Mouse (Mus musculus) cerebellum, postnatal 14 days (tissue): ENCODE measurements around the gene Slc2a9.

Experiments used
- DNase-seq, 2 experiments: peaks; one replicate each; pipeline ENCODE4 v3.0.0; 2021; ENCODE audit warnings: mixed read lengths in 2 of 2

The Slc2a9 gene

DNA sequence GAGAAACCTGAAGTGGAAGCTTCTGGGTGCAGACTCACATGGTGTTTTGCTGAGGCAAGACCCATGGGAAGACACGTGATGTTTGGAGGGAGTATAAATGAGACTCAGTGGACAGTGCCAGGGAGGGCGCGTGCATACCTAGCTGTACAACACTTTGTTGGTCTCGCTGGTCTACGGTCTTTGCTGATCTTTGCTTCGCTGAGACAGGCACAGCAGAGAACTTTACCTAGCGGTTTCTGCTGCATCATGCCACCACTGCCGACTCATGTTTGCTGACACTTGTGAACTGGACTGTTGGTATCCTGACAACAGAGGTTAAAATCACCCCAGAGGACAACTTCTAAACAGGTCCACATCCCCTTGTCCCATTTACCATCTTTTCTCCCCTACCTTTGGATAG lies 2.9 kb downstream of the Slc2a9 start:
- no peak for DNase-seq

DNA sequence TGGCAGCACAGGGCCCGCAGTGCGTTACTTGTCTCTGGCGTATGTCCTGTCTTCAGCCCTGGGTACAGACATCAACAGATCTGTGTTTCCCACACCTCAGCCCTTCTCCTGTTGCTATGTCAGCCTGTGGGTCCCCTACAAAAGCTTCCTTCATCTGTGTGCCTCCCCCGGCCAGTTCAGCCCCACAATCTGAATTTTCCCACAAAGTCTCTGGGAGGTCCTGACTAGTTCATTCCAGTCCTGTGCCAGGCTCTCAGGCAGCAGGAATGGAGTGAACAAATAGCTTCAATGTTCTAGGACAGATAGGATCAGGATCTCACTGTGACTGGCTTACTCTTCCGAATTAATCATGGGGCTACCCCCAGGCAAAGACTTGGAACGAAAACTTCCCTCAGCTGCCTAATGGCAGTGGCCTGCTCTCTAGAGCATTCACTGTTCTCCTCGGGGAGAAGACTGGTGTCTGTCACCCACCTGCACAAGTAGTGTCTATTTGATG lies 3.6 kb downstream of the Slc2a9 start:
- DNase-seq = no peak

DNA sequence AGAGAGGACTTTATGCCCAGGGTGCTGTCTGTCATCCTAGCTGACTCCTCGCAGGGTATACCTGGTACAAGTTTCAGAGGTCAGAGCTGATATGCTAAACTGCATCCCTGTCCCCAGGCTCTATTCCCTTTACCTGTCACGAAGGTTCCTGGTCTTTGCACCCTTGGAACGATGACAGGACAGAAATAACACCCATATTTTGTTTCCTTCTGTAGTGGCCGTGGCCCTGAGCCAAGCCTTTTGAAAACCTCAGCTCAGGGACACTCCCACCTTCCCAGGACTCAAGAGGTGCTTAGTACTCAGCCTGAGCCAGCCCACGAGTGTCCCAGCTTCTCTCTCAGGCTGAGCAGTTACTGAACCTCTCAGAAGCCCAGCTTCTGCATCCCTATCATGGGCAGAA lies 4.5 kb downstream of the Slc2a9 start:
- DNase-seq = no peak

DNA sequence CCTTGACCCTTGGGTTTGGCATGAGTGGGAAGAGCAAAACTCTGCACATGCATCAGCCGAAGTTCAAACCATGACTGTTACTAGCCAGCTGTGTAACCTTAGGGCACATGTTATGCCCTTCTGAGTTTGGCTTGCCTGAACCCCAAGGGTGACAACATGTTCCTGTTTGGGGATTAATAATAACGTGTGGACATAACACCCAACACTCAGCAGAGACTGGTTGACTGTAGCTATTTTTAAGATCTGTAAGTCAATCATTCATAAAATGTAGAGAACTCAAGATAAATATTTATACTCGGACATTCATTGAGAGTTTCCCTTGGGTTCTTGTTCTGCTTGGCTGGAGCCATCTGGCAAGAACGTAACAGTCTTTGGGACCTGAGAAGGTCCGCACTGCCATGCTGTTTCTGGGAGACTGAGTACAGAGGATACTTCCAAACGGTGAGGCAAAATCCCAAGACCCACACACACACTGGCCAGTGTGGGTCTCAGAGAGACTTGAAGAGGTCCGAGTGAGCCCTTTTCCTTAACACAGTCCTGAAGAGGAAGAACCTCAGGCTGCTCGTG lies 6.4 kb downstream of the Slc2a9 start:
- no peak for DNase-seq

DNA sequence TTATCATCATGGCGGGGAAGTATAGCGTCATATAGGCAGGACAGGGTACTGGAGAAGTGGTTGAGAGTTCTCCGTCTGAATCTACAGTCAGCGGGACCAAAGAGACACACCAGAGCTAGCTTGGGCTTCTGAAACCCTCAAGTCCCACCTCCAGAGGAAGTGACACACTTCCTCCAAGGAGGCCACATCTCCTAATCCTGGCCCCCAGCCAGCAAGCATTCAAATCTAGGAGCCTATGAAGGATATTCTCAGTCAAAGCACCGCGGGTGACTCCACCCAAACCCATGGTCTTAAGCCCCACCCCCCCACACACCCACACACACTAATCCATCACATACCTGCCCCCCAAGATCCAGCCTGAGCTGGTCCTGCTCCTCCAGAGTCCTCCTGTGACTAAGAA lies 9.1 kb downstream of the Slc2a9 start:
- DNase-seq = no peak

DNA sequence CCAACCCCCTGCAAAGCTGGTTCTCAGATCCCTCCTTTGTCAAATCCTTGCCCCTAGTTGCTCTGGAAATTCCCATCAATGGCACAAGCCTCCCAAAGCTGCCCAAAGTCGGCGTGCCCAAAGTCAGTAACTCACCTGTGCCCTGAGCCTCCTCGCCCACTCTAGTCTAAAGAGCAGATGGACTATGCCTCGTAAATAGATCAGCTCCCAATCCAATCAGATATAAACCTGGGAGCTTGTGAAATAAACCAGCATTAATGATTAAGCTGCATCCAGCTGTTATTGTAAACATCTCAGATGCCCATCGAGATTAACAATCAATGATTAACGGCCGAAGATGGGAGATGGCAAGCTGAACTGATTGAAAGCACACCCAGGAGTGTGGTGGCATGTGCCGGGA lies 11.2 kb downstream of the Slc2a9 start:
- no peak for DNase-seq

DNA sequence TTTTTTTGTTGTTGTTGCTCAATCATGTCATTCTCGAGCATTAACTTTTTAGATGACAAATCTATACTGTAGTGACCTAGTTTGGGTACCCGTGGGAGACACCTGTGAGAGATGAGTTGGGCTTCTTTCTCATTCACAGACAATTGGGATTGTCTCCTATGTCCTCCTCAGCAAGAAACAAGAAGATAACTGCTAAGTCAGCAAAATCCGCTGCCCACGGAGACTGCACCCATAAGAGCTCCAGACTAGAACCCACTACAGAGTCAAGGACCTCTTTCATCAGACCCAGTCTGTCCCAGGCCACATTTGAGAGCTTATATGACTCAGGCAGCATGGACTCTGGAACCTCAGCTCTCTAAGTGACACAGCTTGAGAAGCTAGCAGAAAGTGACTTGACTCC lies 13.2 kb downstream of the Slc2a9 start:
- no peak for DNase-seq

DNA sequence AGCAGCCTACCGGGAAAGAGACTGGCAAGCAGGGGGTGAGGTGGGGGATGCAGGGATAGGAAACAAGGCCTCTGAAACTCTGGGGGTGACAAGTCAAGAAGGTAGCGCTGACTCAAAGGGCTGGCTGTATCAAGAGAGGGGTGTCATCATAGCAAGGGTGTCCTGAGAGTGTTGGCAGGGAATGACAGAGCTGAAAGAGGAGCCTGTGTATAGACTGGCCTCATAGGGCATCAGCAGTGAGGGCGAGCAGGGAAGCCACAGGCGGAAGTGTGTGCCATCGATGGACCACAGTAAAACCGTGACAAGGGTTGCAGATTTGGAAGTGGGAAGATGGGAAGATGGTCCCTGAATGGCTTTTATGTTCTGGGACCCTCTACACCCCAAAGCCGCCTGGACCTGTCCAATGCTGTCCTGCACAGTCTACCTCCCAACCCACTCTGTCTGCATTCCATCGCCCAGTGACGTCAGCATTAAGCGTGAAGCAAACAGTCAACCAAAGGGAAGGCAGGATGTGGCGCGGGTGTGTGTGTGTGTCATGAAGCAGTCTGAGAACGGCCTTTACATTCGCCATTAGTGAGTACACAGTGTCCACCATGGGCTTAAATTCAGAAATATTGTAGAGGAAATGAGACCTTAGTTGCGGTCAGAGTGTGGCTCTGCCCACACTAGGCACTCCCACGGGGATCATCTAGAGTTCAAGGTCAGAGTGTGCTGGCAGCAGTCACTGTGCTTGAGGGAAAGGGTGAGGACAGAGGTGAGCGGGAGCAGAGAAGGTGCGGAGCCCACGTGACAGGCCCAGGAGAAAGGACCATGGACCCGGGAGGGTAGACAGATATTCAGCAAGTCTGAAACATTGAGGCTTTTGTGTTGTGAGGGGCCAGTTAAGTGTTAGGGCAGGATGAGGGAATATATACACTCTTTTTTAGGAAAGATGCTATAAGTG lies 14.0 kb downstream of the Slc2a9 start:
- no peak for DNase-seq

DNA sequence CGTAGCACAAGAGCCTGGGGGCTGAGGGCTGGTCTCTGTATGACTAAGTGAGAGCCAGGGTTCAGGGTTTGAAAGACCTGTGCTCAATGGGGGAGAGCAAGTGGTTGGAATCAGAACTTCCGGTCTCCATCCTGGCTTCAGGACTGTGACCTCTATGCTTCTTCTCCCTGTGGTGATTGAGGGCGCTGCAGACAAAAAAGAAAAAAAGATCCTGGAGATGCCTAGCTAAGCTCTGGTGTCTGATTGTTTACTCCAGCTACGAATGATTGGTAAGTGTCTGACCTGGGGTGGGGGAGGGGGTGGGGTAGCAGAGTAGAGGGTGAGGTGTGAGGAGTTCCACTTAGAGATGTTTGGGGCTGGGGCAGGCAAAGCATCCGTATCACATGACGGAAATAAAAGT lies 14.9 kb downstream of the Slc2a9 start:
- DNase-seq = no peak

DNA sequence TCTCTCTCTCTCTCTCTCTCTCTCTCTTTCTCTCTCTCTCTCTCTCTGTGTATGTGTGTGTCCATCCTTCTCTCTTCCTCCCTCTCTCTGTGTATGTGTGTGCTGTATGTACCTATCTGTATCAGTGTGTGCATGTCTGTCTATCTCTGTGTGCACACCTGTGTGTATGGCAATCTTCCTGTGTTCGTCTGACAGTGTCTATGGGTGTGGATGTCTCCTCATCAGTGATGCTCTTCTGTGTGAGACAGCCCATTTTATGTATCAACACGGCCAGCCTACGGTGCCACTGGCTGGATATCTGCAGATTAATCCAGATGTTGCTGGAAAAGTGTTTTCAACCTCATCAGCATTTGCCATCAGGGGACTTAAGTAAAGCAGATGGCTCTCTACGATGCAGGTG lies 15.7 kb downstream of the Slc2a9 start:
- DNase-seq = no peak

DNA sequence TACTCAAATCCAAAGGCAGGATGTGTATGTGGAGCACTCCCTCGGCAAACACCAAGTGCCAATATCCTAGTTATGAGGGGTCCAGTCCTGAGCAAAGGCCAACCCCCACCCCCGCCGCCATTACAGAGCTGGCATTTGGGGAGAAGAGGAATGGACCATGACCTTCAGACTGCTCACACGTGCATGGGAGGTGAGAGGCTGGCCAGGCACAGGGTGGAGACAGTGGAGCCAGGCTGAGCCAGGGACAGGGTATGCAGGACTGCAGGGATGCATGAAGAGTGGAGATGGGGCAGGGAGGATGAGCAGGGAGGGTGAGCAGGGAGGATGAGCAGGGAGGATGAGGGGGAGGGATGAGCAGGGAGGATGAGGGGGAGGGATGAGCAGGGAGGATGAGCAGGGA lies 17.0 kb downstream of the Slc2a9 start:
- no peak for DNase-seq

DNA sequence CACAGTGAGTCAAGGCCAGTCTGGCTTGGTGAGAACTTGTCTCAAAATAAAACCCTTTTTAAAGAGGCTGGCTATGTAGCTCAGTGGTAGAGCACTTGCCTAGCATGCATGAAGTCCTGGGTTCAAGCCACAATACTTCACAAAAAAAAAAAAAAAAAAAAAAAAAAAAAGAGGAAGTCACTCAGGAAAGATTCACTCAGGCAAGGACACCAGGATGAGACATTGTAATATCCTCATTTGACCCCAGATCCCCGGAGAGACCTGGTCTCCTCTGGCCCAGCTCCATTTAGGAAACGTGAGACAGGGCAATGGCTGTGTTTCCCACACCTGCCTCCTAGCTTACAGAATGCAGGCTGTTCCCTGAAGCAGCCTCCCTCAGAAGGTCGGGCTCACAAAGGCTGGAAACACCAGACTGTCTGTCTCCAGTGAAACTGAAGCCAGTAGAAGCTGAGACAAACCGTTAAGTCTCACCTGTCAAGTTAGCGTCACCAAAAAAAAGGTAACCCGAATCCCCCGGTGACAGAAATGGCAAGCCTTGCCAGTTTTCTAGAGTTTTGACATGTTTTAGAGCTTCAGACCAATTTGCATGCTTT lies 19.3 kb downstream of the Slc2a9 start:
- DNase-seq = no peak

DNA sequence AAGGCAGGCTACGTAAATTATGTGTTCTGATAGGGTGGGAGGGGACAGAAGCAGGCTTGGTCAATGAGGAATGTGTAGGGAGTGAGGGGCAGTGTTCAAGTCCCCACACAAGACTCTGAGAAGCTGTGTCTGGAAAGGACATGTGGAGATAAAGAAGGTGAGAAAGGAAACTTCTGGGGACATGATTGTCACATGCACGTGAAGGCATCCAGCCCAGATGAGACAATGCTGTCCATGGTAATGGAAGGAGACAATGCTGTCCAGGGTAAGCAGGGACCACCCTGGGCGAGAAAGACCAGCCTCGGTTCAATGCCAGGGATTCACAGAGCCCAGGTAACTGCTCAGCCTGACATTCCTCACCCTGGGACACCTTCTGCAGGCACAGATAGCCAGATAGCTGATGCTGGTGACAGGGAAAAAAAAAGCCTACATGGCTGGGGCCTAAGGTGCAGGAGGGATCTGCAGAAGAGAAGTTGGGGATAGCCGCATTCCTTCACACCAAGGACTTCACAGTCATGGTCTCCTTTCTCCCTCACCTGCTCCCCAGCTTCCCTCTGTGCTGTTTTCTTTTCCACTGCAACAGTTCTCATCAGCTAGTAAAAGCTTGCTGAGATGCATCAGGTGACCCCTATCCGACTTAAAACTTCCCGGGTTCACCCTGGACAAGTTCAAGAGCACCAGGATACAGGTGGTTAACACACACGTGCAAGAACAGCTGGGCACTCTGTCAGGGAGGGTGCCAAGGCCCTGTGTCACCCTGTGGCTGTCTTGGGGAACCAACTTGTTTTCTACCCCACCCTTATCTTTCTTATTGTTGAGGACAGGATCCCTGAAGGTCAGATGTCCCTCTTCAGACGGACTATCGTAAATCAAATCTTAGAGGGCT lies 21.9 kb downstream of the Slc2a9 start:
- DNase-seq = no peak

DNA sequence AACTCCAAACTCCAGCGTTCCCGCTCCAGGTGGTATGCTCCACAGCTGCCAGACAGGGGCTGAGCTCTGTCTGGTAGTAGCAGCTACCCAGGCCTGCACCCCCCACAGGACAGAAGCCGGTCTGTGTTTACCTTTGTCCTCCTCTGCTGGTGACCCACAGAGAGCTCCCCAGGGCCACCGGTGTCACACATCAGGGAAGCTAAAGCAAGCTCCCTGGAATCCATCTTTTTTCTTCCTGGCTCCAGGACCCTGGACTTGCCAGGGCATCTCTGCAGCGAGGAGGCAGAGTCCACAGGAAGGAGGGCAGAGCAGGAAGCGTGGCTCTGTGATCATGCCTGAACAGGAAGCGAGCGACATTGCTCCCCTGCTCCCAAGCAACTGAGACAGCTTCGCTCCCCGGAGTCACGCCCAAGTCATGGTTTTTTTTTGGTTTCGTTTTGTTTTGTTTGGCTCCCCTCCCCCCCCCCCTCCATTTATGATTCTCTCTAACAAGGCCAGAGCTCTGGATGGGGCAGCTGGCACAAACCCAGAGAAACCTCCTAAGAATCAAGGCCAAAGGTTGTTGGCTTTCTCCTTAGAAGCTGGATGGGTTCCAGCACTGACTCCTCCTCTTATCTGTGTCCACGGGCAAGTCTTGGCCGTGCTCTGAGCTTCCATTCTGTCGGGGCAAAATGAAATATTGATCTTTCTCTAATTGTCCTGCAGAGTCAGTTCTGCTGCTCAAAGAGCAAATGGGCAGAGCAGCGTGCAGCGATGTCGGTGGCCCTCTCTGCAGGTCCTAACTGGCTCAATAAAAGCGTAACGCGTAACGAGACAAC lies 22.8 kb downstream of the Slc2a9 start:
- peak; percentile 64 to 68 for DNase-seq

DNA sequence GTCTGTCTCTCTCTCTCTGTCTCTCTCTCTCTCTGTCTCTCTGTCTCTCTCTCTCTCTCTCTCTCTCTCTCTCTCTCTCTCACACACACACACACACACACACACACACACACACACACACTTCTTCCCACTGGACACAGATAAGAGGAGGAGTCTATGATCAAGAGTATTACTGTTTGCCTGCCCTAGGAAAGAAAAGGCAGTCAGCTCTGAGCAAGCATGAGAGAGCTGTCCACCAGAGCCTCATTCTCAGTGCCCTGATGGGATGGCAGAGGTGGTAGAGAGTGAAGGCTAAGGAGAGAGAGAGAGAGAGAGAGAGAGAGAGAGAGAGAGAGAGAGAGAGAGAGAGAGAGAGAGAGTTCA lies 23.4 kb downstream of the Slc2a9 start:
- DNase-seq = peak; percentile 17 to 33

DNA sequence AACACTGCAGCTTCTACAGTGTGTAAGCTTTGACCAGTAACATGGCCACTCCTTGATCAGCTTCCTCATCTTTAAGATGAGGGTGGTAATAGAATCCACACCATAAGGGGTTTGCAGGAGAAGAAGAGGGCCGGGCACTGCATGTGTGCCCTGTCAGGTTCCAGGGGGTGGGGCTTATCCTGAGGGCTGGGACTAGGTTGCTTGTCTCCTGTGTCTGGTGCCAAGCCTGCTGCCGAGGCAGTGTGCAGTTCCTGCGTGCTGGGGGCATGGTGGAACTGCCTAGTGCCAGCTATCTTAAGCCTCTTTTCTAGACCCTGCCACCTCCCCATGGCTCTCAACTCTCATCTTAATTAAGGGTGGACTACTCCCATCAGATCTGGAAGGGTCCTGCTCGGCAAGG lies 23.9 kb downstream of the Slc2a9 start:
- DNase-seq = peak; percentile 74

DNA sequence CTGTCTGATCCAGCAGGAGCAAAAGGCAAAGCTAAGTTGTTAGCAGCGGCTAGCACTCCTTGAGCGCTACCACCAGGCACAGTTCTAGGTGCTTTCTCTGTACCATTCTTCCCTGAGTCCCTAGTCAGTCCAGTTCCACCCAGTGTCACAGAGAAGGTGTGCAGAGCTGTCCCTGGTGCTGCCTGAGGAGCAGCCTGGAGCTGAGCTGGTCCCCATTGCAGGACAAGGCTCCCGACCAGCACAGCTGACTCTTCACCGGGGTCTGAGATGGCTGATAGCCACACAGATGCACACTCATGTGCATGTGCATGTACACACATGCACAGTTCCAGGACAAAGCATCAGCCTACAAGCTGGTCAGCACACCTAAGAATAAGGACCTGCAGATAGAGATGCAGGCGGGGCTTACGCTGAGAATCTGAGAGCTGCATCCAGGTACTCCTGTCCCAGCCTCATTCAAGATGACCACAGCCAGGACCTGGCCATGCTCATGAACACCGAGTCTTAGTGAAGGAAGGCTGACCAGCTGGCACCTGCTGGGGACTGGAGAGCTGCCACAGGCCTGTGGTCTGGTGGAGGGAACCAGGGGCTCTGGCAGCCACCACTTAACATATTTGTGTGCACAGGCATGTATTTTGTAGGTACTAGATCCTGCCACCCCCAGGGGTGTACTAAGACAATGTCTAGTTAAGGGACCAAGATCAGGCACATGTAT lies 25.1 kb downstream of the Slc2a9 start:
- peak; percentile 89 to 90 for DNase-seq

DNA sequence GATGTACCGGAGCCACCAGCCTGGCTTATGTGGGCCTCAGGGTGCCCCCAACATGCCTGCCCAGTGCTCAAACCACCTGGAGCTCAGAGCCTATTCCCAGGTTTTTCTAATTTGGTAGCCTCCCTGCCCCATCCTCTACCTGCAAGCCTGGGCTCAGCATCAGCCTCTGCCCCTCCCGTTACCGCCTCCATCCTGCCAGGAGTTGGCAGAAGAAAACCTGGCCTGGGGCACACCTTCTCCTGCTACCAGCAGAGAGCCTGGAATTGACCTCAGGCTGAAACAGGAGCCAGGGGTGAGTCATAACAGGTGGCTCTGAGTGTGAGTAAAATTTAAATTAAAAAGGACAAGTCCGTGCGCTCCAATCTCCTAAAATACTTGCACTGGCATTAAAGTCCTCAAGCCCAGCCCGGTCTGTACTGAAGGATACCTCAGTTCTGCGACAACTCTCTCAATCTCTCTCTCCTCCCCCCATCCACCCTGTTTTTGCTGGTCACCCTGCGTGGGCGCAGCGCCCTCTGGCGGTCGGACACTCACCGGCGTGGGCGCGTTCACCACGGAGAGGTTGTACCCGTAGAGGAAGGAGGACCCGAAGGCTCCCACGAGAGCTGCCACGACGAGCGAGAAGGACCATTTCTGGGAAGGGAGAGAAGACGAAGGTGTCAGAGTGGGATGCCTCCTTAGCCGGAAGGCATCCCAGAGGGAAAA lies 25.9 kb downstream of the Slc2a9 start:
- DNase-seq = peak; percentile 88 to 95

DNA sequence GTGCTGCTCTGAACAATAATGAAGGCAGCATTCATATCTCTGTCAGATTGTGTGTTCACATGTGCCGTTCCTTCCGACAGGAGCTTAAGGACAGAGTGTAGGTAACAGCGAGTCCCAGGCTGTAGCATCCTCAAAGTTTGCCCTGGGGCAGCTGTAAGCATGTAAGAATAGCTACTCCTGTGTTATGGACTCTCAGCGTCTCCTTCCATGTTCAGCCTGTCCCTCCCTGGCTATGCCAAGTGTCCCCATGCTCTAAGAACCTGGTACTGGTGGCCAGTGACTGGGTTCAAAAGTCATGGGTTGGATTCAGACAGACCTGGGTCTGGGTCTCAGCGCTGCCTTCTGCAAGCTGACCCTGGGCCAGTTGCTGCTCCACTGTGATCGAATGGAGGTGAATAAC lies 32.1 kb downstream of the Slc2a9 start:
- DNase-seq = peak in 1 of 2 experiments; percentile 3

DNA sequence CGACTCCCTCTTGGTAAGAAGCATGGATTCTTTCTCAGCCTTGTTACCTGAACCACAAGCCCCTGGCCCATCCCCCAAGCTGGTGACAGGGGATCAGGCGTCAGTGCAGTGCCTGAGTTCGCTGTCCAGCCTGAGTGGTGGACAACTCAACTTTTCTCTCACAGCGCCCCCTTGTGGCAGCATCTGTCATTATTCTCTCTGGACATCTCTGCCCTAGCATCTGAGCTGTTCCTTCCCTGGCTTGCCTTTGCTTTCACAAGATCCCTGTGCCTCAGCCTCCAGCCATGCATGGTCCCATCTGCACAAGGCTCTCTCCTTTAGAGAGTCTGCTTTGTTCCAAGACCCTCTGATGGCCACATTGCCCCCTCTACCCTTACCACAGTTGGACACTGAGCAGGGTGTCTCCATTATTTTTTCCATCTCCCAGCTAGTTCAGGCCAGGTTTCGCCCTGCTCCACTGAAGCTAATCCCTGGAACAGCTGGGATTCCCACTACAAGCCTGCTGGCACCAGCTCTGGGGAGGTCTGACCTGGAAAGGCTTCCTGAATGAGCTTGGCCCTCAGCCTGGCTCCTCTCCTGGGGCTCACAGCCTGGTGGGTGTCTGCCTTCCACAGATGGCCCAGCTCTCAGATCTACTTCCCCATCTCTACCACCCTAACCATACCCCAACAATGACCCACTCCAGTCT lies 32.9 kb downstream of the Slc2a9 start:
- DNase-seq = peak; percentile 94 to 98
